Mouse (Mus musculus): ENCODE data around the gene Stx1a.

DNA sequence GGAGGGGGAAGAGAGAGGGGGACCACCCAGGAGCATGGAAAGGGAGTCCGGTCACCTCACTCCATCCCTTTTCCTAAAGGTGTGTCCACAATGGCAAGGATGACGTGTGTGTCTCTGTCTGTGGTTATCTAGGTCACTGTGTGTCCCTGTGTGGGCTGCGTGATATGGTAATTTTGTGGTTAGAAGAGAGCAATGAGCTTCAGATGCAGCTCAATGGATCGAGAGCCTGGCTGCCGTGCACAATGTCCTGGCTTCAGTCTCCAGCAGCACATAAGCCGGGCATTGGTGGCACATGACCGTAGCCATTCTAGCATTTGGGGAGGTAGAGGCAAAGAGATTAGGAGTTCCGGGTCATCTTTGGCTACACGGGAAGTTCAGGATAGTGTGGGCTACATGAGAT is 16.3 kb downstream of the Stx1a start:
- TF ChIP-seq CTCF (conservative IDR thresholded peaks at IDR 0.05; ENCODE audit: insufficient read depth, insufficient read length, low read depth, low read length), result no peak
- TF ChIP-seq POLR2A (IDR thresholded peaks at IDR 0.05; ENCODE audit: low read depth, low read length), result no peak
